Mouse (Mus musculus) stomach, postnatal 0 days (tissue): ENCODE results near the gene Iqcg.

Experiments used
- CTCF ChIP-seq: IDR thresholded peaks from 2 replicates; pipeline ENCODE4 v1.5.1; 2016; ENCODE audit warnings: antibody characterized with exemption, low read depth, mild to moderate bottlenecking, moderate library complexity
- EP300 ChIP-seq: optimal IDR thresholded peaks from 2 replicates; pipeline ENCODE3; 2016; ENCODE audit warnings: antibody characterized with exemption

DNA sequence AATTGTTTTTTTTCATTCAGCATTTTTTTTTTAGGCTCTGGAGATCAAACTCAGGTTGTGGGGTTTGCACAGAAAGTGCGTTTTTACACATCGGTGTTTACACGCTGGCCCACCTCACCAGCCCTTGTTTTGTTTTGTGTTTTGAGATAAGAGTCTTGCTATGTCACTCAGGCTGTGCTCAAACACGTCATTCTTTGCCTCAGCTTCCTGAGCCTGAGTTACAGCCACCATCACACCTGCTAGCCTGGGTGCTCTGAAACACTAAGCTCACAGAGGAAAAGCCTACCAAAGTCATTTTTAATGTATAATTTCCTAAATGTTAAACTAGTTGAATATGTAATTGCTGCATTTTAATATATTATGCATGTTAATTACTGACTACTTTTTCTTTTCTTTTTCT, 74.6 kb downstream of the Iqcg start:
- TF ChIP-seq CTCF, result no peak
- no peak for TF ChIP-seq EP300
